Mouse (Mus musculus): ENCODE results near the gene Edar.

The Edar gene

DNA sequence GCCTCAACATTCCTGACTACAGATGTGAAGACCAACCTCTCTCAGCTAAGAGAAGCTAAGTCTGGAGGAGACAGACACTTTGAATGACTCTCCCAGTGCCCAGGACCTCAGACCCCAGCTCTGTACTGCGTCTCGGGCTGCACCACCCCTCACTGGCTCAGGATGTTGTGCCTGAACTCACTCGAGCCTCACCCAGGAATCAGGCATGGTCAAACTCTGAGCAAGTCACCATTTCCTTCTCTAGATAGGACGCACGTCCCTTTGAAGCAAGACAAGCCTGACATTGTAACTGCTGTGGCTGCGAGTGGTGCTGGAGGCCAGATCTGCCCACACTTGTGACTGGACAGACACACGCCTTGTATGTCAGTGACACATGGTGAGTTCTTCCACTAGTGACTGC is 73.5 kb downstream of the Edar start:
- in situ Hi-C loops (cut with MboI, MseI) = no loop called here

DNA sequence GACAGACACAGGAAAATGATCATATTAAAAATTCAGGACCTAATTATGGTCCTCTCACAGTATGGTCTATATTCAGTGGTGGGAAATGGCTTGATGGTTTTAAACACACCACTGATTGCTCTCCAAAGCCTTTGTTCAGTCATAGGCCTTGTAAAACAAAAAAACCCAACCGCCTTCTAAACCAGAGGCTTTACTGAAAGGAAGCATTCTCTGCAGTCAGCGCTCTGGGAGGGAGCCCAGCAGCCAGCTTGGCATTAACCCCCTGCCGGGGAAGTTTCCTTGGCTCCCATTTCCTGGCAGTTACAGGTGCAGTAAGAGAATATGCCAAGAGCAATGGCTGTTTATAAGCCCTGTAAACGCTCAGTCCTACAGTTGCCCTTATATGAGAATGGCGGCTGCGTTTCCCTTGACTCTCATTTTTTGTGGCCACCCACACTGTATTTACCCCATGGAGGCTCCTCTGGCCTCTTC is 74.0 kb downstream of the Edar start:
- in situ Hi-C loops (cut with MboI, MseI) = no loop called here

DNA sequence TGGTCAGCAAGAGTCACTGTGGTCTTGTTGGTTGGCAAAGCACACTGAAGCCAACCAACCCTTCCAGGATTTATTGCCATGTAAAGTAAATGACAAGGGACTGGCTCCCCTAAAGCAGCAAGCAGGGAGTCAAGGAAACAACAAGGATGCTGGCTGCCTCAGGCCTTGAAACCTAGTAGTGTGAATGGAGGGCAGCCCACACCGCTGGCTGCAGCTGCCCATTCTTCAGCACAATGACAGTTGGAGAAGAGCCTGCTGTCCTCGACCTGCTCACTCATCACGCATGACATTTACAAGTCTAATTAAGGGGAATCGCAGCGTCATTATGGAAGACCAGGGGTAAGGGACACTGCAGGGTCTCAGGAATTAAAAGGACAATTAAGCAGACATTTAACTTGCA is 74.5 kb downstream of the Edar start:
- in situ Hi-C loops (cut with MboI, MseI) = no loop called here

DNA sequence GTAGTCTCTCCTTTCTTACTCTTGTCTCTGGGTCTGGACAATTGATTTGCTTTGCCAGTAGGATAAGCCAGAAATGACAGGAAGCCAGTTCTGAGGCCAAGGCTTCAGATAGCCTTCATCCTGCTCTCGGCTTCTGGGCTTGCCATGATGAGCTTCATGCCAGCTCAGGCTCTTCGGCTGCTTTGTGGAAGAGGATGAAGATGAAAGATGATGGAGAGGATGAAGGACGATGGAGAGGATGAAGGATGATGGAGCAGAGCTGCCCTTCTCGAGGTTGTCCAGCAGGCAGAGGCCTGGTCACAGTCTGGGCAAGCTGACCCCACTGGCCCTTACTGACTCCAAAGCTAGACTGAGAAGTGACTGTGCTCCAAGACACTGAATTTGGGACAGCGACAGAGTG is 75.3 kb downstream of the Edar start:
- in situ Hi-C loops (cut with MboI, MseI) = no loop called here

DNA sequence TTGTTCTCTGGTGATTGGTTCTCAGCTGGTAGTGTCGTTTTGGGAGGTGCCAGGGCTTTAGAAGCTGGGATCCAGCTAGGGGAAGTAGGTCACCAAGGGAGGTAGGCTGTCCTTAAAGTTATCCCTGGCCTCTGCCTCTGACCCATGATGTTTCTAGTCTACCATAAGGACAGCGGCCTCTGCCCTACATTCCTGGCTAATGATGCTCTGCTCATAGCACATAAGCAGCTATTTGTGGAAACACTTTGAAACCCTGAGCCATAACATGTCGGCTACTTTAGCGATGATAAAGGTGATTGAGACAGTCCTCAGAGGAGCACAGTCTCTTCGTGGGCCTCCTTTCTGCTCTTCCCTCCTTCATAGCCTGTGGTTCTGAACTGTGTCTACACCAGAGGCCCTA is 79.6 kb downstream of the Edar start:
- in situ Hi-C loops (cut with MboI, MseI) = no loop called here

DNA sequence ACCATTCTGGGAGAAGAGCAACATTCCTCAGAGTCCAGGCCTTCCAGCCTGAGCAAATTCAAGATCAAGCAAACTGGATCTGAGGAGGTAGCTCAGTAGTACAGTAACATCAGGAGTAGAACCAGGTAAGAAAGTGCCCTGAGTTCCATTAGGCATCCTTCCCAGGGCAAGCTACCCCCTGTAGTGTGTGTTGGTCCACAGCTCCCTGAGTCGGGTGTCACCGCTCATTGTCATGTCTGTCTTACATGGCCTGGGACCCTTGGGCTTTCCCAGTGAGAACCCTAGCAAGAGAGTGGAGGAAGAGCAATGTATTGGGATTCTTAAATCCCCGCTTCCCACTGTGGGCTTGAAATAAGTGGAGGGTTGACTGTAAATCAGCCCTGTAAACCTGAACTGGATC is 80.3 kb downstream of the Edar start:
- in situ Hi-C loops (cut with MboI, MseI) = no loop called here

DNA sequence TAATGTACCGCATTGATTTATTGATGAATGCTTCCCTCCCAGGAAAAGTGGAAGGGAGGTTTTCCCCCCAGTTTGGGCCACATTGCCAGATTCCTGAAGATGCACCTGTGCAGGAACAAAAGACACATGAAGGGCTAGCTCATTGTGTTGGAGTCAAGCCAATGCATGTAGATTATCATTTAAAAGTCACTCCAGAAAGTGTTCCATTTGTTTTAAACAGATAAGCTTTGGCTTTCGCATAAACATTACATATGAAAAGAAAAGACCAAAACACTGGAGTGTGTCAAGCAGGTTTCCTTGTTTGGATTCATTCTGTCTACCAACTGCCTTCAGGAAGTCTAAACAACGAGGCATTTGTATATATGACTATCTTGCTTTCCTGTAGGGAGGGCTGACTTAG is 81.0 kb downstream of the Edar start:
- in situ Hi-C loops (cut with MboI, MseI) = no loop called here

DNA sequence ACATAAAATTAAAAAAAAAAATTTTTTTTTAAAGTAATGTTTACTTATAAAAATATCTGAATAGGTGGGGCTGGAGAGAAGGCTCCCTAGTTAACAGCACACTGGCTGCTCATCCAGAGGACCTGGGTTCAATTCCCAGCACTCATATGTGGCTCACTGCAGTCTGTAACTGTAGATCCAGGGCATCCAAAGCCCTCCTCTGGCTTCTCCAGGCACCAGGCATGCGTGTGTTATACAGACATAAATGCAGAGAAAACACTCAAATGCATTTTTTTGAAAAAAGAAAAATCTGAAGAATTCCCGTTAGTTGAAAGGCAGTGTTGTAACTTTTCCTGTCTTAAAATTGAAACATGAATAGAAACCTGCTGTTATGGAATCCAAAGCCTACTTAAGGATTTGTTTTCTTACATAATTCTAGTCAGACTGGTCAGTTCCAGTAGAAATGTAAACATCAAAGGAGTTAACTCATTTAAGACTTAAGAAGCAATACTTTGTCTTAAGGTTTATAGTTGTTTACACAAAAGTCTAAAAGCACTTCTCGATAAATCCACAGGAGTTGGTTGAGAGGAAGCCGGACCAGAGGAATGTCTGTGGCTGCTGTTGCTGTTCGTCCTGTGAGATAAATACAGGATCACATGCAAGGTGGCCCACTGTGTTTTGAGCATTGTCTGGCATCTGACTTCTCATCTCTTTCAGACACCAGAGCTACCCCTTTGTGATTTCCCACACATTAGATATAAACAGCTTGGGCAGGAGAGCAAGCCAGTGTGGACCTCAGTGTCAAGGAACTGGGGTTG is 89.8 kb downstream of the Edar start:
- in situ Hi-C loops (cut with MboI, MseI) = no loop called here

DNA sequence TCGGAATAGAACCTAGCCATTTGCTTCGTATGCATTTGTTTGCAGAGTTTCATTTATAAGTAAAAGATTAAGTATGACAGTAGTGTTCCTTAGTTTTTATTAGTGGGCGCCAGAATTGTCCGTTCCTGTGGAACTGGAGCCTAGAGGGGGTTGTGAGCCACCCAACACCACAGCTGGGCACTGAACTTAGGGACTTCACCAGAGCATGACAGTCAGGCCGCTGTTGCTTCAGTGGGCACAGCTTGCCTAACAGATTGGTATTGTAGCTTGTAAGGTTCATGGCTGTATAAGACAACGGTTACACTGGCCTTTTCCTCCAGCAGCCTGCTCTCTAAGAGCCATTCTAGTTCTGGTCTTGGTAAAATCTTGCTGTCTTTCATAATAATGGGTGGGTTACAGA is 114.9 kb downstream of the Edar start:
- in situ Hi-C loops (cut with MboI, MseI) = loop anchor here (10.0 kb wide), 1 partner anchor 1484 kb away; no protein-coding TSS in a partner anchor

DNA sequence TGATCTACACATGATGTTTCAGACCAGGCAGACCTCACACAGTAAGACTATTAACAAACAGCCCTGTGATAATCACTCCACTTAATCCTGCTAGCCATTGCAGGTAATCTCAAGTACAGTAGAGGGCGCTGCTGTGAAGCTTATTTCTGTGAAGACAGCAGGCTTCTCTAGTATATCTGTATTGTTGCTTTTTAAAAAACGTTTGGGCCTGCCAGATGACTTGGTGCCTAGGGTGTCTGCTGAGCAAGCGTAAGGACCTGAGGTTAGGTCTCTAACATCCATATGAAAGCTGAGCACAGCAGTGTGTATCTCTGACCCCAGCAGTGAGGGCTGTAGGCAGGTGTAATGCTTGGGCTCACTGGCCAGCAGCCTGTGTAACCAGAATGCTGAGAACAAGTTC is 115.6 kb downstream of the Edar start:
- in situ Hi-C loops (cut with MboI, MseI) = loop anchor here (10.0 kb wide), 1 partner anchor 1485 kb away; no protein-coding TSS in a partner anchor

DNA sequence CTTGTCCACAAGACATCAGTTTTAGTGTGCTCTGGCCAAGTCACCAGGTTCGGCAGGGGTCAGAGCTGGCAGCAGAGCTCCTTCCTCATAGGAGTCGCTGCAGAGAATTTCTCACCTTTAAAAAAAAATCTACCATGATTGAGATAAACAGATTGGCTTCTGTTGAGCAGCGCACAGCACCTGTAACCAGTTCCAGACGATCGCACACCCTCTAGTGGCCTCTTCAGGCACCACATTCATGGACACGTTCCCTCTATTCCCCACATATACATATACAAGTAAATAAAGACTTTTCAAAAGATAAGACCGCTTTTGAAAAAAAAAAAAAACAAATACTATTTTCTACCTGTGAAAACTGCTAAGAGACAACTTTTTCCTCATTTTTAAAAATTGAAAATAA is 116.4 kb downstream of the Edar start:
- in situ Hi-C loops (cut with MboI, MseI) = no loop called here

DNA sequence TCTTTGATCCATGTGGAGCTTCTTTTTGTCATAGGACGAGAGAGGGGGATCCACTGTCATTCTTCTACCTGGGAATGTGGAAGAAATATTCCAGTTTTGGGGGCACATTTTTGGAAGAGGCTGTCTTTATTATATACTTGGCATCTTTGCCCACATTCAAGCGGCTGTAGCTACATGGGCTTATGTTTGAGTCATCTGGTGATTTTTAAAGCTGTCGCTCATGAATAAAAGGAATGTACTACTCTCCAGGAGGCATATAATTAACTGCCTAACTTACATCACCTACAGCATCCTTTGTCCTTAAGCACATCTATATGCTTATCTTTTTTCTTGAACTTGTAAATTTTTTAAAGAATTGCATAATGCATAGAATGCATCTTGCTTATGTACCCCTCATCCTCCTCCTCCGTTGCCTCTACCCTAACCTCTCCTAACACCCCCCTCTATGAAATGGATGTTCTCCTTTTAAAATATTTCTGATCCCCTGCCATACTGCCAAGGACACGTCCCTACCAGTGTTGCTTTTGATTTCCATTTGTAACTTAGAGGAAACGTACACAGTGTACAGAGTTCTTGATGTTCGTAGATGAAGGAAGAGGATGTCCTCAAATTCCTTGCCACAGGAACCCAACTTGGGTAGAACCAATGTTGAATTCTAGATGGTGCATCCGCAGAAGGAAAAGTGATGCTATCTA is 120.6 kb downstream of the Edar start:
- in situ Hi-C loops (cut with MboI, MseI) = no loop called here
